Mouse (Mus musculus): Measurements from ENCODE around the gene Best1. TPM values are rescaled to one million over a fixed set of nuclear protein-coding genes. Genes with fewer than 3 reads are reported as not detected.
A peak's percentile ranks its signal among the peaks of the same experiment; 100 is the strongest.

Best1 gene
- polyA plus RNA-seq, 1 experiment from 2014 or later, result 1.1 TPM

DNA sequence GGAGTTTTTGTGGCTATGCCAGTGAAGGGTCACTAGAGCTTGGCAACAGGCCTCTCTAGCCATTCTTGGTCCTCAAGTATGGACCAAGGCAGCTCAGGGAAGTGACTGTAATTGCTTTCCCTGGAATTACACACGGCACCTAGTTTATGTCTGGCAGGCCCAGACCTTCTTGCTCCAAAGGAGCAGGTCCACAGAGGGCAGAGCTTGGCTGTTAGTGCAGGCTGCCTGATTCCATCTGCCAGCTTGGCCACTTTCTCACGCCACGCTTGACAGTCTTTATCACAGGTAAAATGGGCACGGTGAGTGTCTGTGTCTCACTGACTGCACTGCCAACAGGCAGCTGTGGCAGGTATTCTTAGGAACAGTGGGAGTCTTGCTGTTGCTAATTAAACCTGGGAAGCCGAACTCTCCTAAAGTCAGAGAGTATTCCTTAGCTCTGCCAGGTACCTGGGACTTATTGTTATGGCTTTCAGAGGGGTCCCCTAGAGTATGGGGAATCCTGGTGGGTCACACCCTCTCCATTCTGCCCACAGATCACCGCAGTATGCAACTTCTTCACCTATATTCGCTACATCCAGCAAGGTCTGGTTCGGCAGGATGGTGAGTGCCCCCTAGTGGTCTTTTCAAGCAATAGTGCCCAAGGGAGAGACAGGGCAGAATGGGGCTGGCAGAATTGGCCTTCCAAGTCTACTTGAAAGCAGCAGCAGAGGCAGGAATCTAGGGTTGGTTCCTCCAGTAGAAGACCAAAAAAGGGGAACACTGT is 32.0 kb upstream of the Best1 start:
- peaks cover 30% of the 10 kb centered on the region for H3K4me1 ChIP-seq (replicated peaks; ENCODE audit: control insufficient read depth, insufficient read depth, low read length)
- 40% methylated on average over 8 of the region's 8 CpGs for WGBS
- no peaks in the 10 kb centered on the region for H3K27me3 ChIP-seq (ENCODE audit: control insufficient read depth, insufficient read depth, low read depth, low read length)
- H3K4me3 ChIP-seq (ENCODE audit: low read length), result no peak overlapping the region
- ATAC-seq (ENCODE audit: low read depth), result 0 out of 2 replicates have a peak, but pooled peaks have one; percentile 29
- no peaks in the 10 kb centered on the region for H3K9me3 ChIP-seq (ENCODE audit: control insufficient read depth, low read length)
- peaks cover 4% of the 10 kb centered on the region for H3K36me3 ChIP-seq (ENCODE audit: control insufficient read depth, insufficient read depth, low read length)
- H3K4me2 ChIP-seq (ENCODE audit: low read depth, low read length), result no peak overlapping the region
- H3K27ac ChIP-seq (ENCODE audit: low read length), result no peak overlapping the region
- no peak overlapping the region for H3K9ac ChIP-seq (ENCODE audit: low read length)

DNA sequence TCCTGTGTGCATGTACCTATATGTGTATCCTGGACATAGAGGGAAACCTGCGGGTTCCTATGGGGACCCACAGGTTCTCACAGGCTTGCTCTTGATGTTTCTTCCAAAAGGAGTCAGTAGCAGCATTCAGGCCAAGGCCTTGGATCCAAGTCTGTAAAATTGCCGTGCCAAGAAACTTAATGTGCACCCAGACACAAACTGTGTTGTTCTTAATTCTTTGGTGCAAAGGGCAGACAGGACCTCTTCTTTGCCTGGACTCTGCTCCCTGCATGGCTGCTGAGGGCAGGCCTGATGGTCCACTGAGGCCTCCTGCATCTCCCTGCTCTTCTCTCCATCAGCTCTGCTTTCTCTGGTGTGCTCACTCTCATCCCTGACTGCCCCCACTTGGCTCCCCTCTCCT is 28.3 kb upstream of the Best1 start:
- Histone ChIP-seq H3K4me3 (ENCODE audit: low read length) (no peak overlapping the region), H3K4me1 (replicated peaks; ENCODE audit: control insufficient read depth, insufficient read depth, low read length) (peaks cover 25% of the 10 kb centered on the region), H3K4me2 (ENCODE audit: low read depth, low read length) (no peak overlapping the region), H3K36me3 (ENCODE audit: control insufficient read depth, insufficient read depth, low read length) (peaks cover 8% of the 10 kb centered on the region), H3K9me3 (ENCODE audit: control insufficient read depth, low read length) (no peaks in the 10 kb centered on the region), H3K27me3 (ENCODE audit: control insufficient read depth, insufficient read depth, low read depth, low read length) (no peaks in the 10 kb centered on the region), H3K9ac (ENCODE audit: low read length) (no peak overlapping the region), H3K27ac (ENCODE audit: low read length) (no peak overlapping the region)
- no peak for ATAC-seq (ENCODE audit: low read depth)
- 88% methylated on average over 2 of the region's 2 CpGs for WGBS

DNA sequence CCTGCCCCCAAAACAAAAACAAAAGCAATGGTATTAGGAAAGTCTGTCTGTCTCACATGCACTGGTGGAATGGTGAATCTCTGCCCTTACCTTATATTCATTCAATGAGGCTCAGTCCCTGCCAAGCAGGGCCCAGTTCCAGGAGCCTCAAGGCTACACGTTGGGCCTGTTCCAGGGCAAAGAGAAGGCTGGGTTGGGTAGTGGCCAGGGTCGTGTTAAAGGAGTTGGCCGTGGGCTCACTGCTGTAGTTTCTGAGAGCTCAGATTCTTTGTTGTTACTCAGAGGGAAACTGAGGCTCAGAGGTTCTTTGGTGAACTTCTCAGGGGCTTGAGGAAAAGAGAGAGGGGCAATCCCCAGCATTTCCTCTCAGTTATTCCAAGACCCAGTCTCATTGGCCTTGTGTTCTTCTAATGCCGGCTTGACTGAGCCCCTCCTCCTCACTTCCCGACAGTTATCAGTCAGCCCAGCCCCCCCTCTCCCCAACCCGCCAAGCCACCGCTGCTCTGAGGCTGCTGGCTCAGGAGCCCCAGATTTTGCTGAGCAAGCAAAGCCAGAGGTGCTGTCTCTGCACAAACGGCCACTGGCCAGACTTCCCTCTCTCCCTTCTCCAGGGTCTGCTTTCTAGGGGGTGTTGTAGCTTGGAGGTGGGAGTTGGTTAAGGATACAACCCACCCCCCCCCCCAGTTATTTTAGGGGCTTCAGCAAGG is 23.9 kb upstream of the Best1 start:
- Histone ChIP-seq H3K4me2 (ENCODE audit: low read depth, low read length) (peak overlapping the region; percentile 29), H3K9me3 (ENCODE audit: control insufficient read depth, low read length) (no peaks in the 10 kb centered on the region), H3K27me3 (ENCODE audit: control insufficient read depth, insufficient read depth, low read depth, low read length) (no peaks in the 10 kb centered on the region), H3K4me1 (replicated peaks; ENCODE audit: control insufficient read depth, insufficient read depth, low read length) (peaks cover 49% of the 10 kb centered on the region), H3K36me3 (ENCODE audit: control insufficient read depth, insufficient read depth, low read length) (peaks cover 8% of the 10 kb centered on the region), H3K4me3 (ENCODE audit: low read length) (no peak overlapping the region), H3K27ac (ENCODE audit: low read length) (peak overlapping the region; percentile 95), H3K9ac (ENCODE audit: low read length) (peak overlapping the region; percentile 51)
- ATAC-seq (ENCODE audit: low read depth), result peak; percentile 89
- 11% methylated on average over 8 of the region's 8 CpGs for WGBS

DNA sequence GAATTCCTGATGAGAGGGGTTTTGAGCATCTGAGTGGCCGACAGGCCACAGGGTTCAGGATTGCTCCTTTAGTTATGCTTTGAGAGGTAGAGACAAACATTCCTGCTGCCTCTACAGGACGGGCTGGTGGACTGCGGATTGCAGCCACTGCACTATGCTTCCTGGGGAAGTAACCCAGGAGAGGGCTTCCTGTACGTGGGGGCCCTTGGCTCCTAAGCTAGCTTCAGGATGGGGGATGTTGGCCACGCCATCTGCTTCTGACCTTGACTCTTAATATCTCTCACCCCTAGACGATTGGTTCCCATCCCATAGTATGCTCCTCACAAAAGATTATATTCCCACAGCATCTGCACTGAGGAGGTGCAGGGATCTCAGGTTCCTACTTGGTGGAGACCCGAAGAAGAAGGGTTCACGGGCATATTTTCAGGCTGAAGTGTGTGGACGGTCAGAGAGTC is 21.9 kb upstream of the Best1 start:
- H3K4me1 ChIP-seq (replicated peaks; ENCODE audit: control insufficient read depth, insufficient read depth, low read length), result peaks cover 63% of the 10 kb centered on the region
- ATAC-seq (ENCODE audit: low read depth), result peak; percentile 12; the same call in 1 of the 2 replicates
- H3K27me3 ChIP-seq (ENCODE audit: control insufficient read depth, insufficient read depth, low read depth, low read length), result no peaks in the 10 kb centered on the region
- no peaks in the 10 kb centered on the region for H3K9me3 ChIP-seq (ENCODE audit: control insufficient read depth, low read length)
- H3K4me2 ChIP-seq (ENCODE audit: low read depth, low read length), result no peak overlapping the region
- 41% methylated on average over 9 of the region's 9 CpGs for WGBS
- H3K36me3 ChIP-seq (ENCODE audit: control insufficient read depth, insufficient read depth, low read length), result 0 out of 2 replicates have a peak, but pooled peaks cover 4% of the 10 kb centered on the region
- H3K9ac ChIP-seq (ENCODE audit: low read length), result peak overlapping the region; percentile 34; the same call in 1 of the 2 replicates
- peak overlapping the region; percentile 75 for H3K27ac ChIP-seq (ENCODE audit: low read length)
- no peak overlapping the region for H3K4me3 ChIP-seq (ENCODE audit: low read length)

DNA sequence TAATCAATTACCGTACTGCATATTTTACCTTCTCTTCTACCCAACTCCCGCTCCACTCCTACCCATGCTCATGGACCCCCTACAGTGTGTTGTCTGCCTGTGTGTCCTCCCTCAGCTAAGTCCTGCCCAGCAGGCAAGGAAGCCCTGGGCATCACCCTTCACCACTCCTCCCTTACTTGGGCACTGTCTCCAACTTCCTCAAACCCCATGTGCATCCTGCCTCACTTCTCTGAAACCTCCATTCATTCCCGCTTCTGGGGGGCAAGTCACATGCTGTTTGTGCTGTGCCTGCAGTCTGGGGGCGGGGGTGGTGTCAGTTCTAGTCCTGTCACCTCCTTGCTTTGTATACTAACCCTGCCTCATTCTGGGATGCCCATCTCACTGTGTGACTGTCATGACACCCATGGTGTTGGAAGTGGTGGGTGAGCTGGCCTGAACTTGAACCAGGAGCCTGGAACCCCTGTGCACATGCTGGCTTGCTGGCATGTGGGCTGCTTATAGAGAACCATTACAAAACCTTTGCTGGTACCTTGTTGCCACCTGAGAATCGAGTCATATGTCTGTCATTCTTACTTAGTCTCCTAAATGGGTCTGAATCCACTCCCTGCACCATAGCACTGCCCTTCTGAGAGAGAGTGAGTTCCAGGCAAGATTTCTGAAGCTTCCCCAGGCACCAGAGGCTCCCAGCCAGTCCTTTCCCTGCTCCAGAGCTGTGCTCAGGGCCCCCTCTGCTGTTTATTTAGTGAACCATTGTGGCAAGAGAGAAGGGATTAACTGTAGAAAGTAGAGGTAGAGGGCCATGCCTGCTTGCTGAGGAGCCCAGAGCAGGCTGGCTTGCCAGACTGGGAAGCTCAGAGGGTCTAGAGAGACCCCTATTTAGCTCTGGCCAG is 21.2 kb upstream of the Best1 start:
- peak; percentile 11 for ATAC-seq (ENCODE audit: low read depth)
- Histone ChIP-seq H3K27ac (ENCODE audit: low read length) (peak overlapping the region; percentile 75), H3K27me3 (ENCODE audit: control insufficient read depth, insufficient read depth, low read depth, low read length) (no peaks in the 10 kb centered on the region), H3K4me3 (ENCODE audit: low read length) (no peak overlapping the region), H3K4me1 (replicated peaks; ENCODE audit: control insufficient read depth, insufficient read depth, low read length) (peaks cover 65% of the 10 kb centered on the region), H3K9ac (ENCODE audit: low read length) (peak overlapping the region; percentile 34; the same call in 1 of the 2 replicates), H3K4me2 (ENCODE audit: low read depth, low read length) (no peak overlapping the region), H3K36me3 (ENCODE audit: control insufficient read depth, insufficient read depth, low read length) (0 out of 2 replicates have a peak, but pooled peaks cover 1% of the 10 kb centered on the region), H3K9me3 (ENCODE audit: control insufficient read depth, low read length) (no peaks in the 10 kb centered on the region)
- 54% methylated on average over 5 of the region's 5 CpGs for WGBS

DNA sequence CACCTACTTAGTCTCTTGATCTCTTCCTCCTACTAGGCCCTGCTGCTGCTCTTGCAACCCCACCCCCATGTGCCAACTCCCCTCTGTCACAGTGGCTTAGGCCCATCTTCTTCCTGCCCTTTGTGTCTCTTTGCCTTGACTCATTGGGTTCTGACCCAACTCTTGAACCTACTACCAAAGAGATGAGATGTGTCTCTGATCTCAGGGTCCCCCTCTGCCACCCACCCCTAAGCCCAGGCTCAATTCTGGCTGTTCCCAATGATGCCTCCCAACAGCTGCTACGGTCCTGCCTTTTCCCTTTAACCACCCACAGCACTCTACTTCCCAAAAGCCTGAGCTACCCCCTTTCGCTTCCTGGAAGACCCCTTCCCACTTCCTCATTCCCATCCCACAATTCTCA is 20.5 kb upstream of the Best1 start:
- H3K9me3 ChIP-seq (ENCODE audit: control insufficient read depth, low read length), result no peaks in the 10 kb centered on the region
- 85% methylated on average over 2 of the region's 2 CpGs for WGBS
- H3K4me1 ChIP-seq (replicated peaks; ENCODE audit: control insufficient read depth, insufficient read depth, low read length), result peaks cover 68% of the 10 kb centered on the region
- H3K27me3 ChIP-seq (ENCODE audit: control insufficient read depth, insufficient read depth, low read depth, low read length), result no peaks in the 10 kb centered on the region
- ATAC-seq (ENCODE audit: low read depth), result no peak
- no peaks in the 10 kb centered on the region for H3K36me3 ChIP-seq (ENCODE audit: control insufficient read depth, insufficient read depth, low read length)
- peak overlapping the region; percentile 3; the same call in 1 of the 2 replicates for H3K27ac ChIP-seq (ENCODE audit: low read length)
- H3K4me3 ChIP-seq (ENCODE audit: low read length), result no peak overlapping the region
- H3K9ac ChIP-seq (ENCODE audit: low read length), result no peak overlapping the region
- H3K4me2 ChIP-seq (ENCODE audit: low read depth, low read length), result no peak overlapping the region

DNA sequence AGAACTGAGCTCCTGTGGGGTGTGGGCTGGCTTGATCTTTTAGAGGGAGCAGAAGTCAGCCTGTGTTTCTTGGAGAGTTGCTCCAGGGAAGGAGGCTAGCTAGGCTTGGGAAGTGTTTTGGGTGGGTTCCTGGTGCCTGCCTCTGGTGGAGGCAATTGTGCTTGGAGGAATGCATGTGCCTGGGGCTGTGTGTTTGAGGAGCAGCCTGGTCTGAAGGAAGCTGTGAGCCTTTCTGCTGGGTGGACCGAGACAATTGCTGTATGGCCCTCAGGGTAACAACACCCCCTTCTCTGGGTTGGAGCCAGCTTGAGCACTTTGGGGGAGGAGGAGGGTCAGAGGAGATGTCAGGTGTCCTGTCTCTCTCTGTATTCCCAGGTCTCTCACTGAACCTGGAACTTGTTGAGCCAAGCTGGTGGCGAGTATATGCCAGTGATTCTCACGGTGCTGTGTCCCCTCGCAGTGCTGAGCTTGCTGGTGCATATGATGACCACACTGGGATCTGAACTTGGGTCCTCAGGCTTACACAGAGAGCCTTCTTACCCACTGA is 17.9 kb upstream of the Best1 start:
- peak overlapping the region; percentile 89 for H3K4me2 ChIP-seq (ENCODE audit: low read depth, low read length)
- peaks cover 47% of the 10 kb centered on the region for H3K4me1 ChIP-seq (replicated peaks; ENCODE audit: control insufficient read depth, insufficient read depth, low read length)
- H3K9ac ChIP-seq (ENCODE audit: low read length), result peak overlapping the region; percentile 85
- H3K27ac ChIP-seq (ENCODE audit: low read length), result no peak overlapping the region
- no peaks in the 10 kb centered on the region for H3K36me3 ChIP-seq (ENCODE audit: control insufficient read depth, insufficient read depth, low read length)
- ATAC-seq (ENCODE audit: low read depth), result no peak
- 67% methylated on average over 4 of the region's 4 CpGs for WGBS
- H3K9me3 ChIP-seq (ENCODE audit: control insufficient read depth, low read length), result no peaks in the 10 kb centered on the region
- peak overlapping the region; percentile 57 for H3K4me3 ChIP-seq (ENCODE audit: low read length)
- no peaks in the 10 kb centered on the region for H3K27me3 ChIP-seq (ENCODE audit: control insufficient read depth, insufficient read depth, low read depth, low read length)

DNA sequence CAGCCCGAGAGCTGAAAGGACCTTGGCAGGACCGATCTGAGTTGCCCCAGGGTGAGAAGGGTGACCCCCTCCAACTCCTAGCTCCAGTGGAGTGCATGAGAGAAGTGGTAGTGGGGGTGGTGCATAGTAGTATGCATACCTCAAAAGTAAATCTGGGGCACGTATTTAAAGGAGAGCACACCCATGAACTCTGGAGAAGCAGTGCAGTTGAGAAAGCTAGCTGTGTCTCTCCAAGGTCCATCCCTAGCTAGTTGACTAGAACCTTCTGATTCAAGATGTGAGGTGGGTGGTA is 17.0 kb upstream of the Best1 start:
- H3K9ac ChIP-seq (ENCODE audit: low read length), result peak overlapping the region; percentile 85
- peaks cover 42% of the 10 kb centered on the region for H3K4me1 ChIP-seq (replicated peaks; ENCODE audit: control insufficient read depth, insufficient read depth, low read length)
- H3K36me3 ChIP-seq (ENCODE audit: control insufficient read depth, insufficient read depth, low read length), result no peaks in the 10 kb centered on the region
- ATAC-seq (ENCODE audit: low read depth), result peak; percentile 62
- WGBS, result 1% methylated on average over 3 of the region's 3 CpGs
- H3K4me3 ChIP-seq (ENCODE audit: low read length), result peak overlapping the region; percentile 57
- H3K27ac ChIP-seq (ENCODE audit: low read length), result peak overlapping the region; percentile 41
- H3K27me3 ChIP-seq (ENCODE audit: control insufficient read depth, insufficient read depth, low read depth, low read length), result no peaks in the 10 kb centered on the region
- peak overlapping the region; percentile 89 for H3K4me2 ChIP-seq (ENCODE audit: low read depth, low read length)
- no peaks in the 10 kb centered on the region for H3K9me3 ChIP-seq (ENCODE audit: control insufficient read depth, low read length)

All from lung, embryonic 16.5 days (tissue).